Mouse (Mus musculus) MEL (cell line): Measurements from ENCODE around the gene Psme2. TPM values are rescaled to one million over a fixed set of nuclear protein-coding genes. Genes with fewer than 3 reads are reported as not detected.

Source experiments
- DNase-seq: peaks from one replicate; pipeline ENCODE4 v3.0.0; 2011; ENCODE audit warnings: low read depth, low spot score
- H3K27ac ChIP-seq: 2 replicates; pipeline ENCODE4 v1.5.1; 2012; ENCODE audit warnings: low read depth, mild to moderate bottlenecking, control low read depth, low read length, moderate library complexity; ENCODE audit not compliant: control insufficient read depth
- H3K27me3 ChIP-seq, 2 experiments: fragments of 150-350 bp in 1 of 2; sonication (generic) in 1 of 2; 2 replicates each; pipeline ENCODE4 v1.6.1; 2012; ENCODE audit warnings: low read length in 2 of 2, mild to moderate bottlenecking in 2 of 2, improper control_type of control experiment in 1 of 2, moderate library complexity in 1 of 2; ENCODE audit not compliant: insufficient read depth in 2 of 2, control insufficient read depth in 1 of 2
- H3K36me3 ChIP-seq, 2 experiments: 2 replicates each; pipeline ENCODE4 v1.6.1; 2012 to 2014; ENCODE audit warnings: low read length in 2 of 2, improper control_type of control experiment in 1 of 2, inconsistent platforms in 1 of 2, mild to moderate bottlenecking in 1 of 2; ENCODE audit not compliant: insufficient read depth in 2 of 2, control insufficient read depth in 1 of 2
- H3K4me1 ChIP-seq, 2 experiments: fragments of 150-350 bp in 1 of 2; sonication (generic) in 1 of 2; 2 replicates each; pipeline ENCODE4 v1.6.1; 2012; ENCODE audit warnings: low read length in 2 of 2, improper control_type of control experiment in 1 of 2, mild to moderate bottlenecking in 1 of 2; ENCODE audit not compliant: insufficient read depth in 2 of 2, control insufficient read depth in 1 of 2
- H3K4me3 ChIP-seq, 2 experiments: fragments of 150-350 bp in 1 of 2; sonication (generic) in 1 of 2; 2 replicates each; pipeline ENCODE4 v1.5.1; 2012; ENCODE audit warnings: low read depth in 2 of 2, low read length in 2 of 2, mild to moderate bottlenecking in 2 of 2, moderate library complexity in 2 of 2, control low read depth in 1 of 2, improper control_type of control experiment in 1 of 2; ENCODE audit not compliant: control insufficient read depth in 1 of 2, insufficient read depth in 1 of 2
- H3K79me2 ChIP-seq: 2 replicates; pipeline ENCODE4 v1.6.1; 2012; ENCODE audit warnings: mild to moderate bottlenecking, low read length, moderate library complexity; ENCODE audit not compliant: control insufficient read depth, poor library complexity, insufficient read depth
- H3K9ac ChIP-seq: 2 replicates; pipeline ENCODE4 v1.6.1; 2012; ENCODE audit warnings: low read depth, mild to moderate bottlenecking, control low read depth, low read length, moderate library complexity; ENCODE audit not compliant: control insufficient read depth, poor library complexity, severe bottlenecking
- H3K9me3 ChIP-seq: fragments of 150-350 bp; sonication (generic); replicated peaks from 2 replicates; pipeline ENCODE4 v1.6.1; 2012; ENCODE audit warnings: mild to moderate bottlenecking, low read length, improper control_type of control experiment, moderate library complexity; ENCODE audit not compliant: insufficient read depth
- CHD2 ChIP-seq: IDR thresholded peaks from 2 replicates; pipeline ENCODE4 v1.6.1; 2011; ENCODE audit warnings: low read length, improper control_type of control experiment
- CTCF ChIP-seq, 3 experiments: IDR thresholded peaks in 2 of 3; conservative IDR thresholded peaks in 1 of 3; 2 replicates each; pipeline ENCODE4 v1.5.1; 2011 to 2012; ENCODE audit warnings: low read length in 3 of 3, low read depth in 2 of 3, mild to moderate bottlenecking in 2 of 3, improper control_type of control experiment in 1 of 3, inconsistent platforms in 1 of 3, mixed read lengths in 1 of 3, moderate library complexity in 1 of 3; ENCODE audit not compliant: control insufficient read depth in 1 of 3, insufficient read depth in 1 of 3, poor library complexity in 1 of 3, severe bottlenecking in 1 of 3
- ELF1 ChIP-seq: IDR thresholded peaks from 2 replicates; pipeline ENCODE4 v1.6.1; 2014; ENCODE audit warnings: low read depth, mild to moderate bottlenecking, inconsistent platforms, low read length, improper control_type of control experiment, moderate library complexity
- EP300 ChIP-seq, 2 experiments: IDR thresholded peaks; 2 replicates each; pipeline ENCODE4 v1.6.1; 2011; ENCODE audit warnings: improper control_type of control experiment in 2 of 2, low read length in 2 of 2, low read depth in 1 of 2, mild to moderate bottlenecking in 1 of 2
- GABPA ChIP-seq: IDR thresholded peaks from 2 replicates; pipeline ENCODE4 v1.6.1; 2012; ENCODE audit warnings: low read depth, mild to moderate bottlenecking, inconsistent platforms, low read length, improper control_type of control experiment, moderate library complexity
- HCFC1 ChIP-seq: IDR thresholded peaks from 2 replicates; pipeline ENCODE4 v1.6.1; 2012; ENCODE audit warnings: low read depth, mild to moderate bottlenecking, inconsistent platforms, low read length, improper control_type of control experiment, moderate library complexity
- JUND ChIP-seq: IDR thresholded peaks from 2 replicates; pipeline ENCODE4 v1.6.1; 2011; ENCODE audit warnings: low read depth, mild to moderate bottlenecking, improper control_type of control experiment, low read length
- MAZ ChIP-seq: IDR thresholded peaks from 2 replicates; pipeline ENCODE4 v1.6.1; 2012; ENCODE audit warnings: low read depth, mild to moderate bottlenecking, inconsistent platforms, low read length, improper control_type of control experiment
- MXI1 ChIP-seq: IDR thresholded peaks from 2 replicates; pipeline ENCODE4 v1.6.1; 2011; ENCODE audit warnings: mild to moderate bottlenecking, low read depth, low read length, improper control_type of control experiment
- MYB ChIP-seq: IDR thresholded peaks from 2 replicates; pipeline ENCODE4 v1.6.1; 2011; ENCODE audit warnings: mild to moderate bottlenecking, low read depth, low read length, improper control_type of control experiment
- MYC ChIP-seq: IDR thresholded peaks from 2 replicates; pipeline ENCODE4 v1.6.1; 2011; ENCODE audit warnings: low read depth, mild to moderate bottlenecking, low read length, improper control_type of control experiment, moderate library complexity
- NELFE ChIP-seq: IDR thresholded peaks from 2 replicates; pipeline ENCODE4 v1.6.1; 2011; ENCODE audit warnings: low read depth, low read length, improper control_type of control experiment
- NRF1 ChIP-seq: IDR thresholded peaks from 2 replicates; pipeline ENCODE4 v1.6.1; 2014; ENCODE audit warnings: low read depth, mild to moderate bottlenecking, inconsistent platforms, low read length, improper control_type of control experiment, moderate library complexity; ENCODE audit not compliant: poor library complexity, insufficient read depth, severe bottlenecking
- POLR2A ChIP-seq, 2 experiments: IDR thresholded peaks; 2 replicates each; pipeline ENCODE4 v1.6.1; 2011 to 2012; ENCODE audit warnings: low read length in 2 of 2, mild to moderate bottlenecking in 2 of 2, control low read depth in 1 of 2, improper control_type of control experiment in 1 of 2, low read depth in 1 of 2, moderate library complexity in 1 of 2; ENCODE audit not compliant: control insufficient read depth in 1 of 2, insufficient read depth in 1 of 2, poor library complexity in 1 of 2
- POLR2AphosphoS2 ChIP-seq: IDR thresholded peaks from 2 replicates; pipeline ENCODE4 v1.6.1; 2011; ENCODE audit warnings: low read length, improper control_type of control experiment
- POLR2AphosphoS5 ChIP-seq: IDR thresholded peaks from 2 replicates; pipeline ENCODE4 v1.6.1; 2012; ENCODE audit warnings: low read depth, borderline replicate concordance, mild to moderate bottlenecking, inconsistent platforms, low read length, moderate library complexity, mixed read lengths
- SMC3 ChIP-seq: IDR thresholded peaks from 2 replicates; pipeline ENCODE4 v1.6.1; 2011; ENCODE audit warnings: low read depth, low read length, improper control_type of control experiment
- TAL1 ChIP-seq: IDR thresholded peaks from 2 replicates; pipeline ENCODE4 v1.6.1; 2012; ENCODE audit warnings: mild to moderate bottlenecking, inconsistent platforms, low read length, moderate library complexity, mixed read lengths
- TCF12 ChIP-seq: IDR thresholded peaks from 2 replicates; pipeline ENCODE4 v1.6.1; 2014; ENCODE audit warnings: low read depth, mild to moderate bottlenecking, inconsistent platforms, low read length, improper control_type of control experiment, moderate library complexity
- USF2 ChIP-seq, 2 experiments: IDR thresholded peaks; 2 replicates each; pipeline ENCODE4 v1.6.1; 2011 to 2012; ENCODE audit warnings: improper control_type of control experiment in 2 of 2, low read length in 2 of 2, borderline replicate concordance in 1 of 2, inconsistent platforms in 1 of 2, low read depth in 1 of 2, mild to moderate bottlenecking in 1 of 2; ENCODE audit not compliant: insufficient read depth in 1 of 2
- ZKSCAN1 ChIP-seq: IDR thresholded peaks from 2 replicates; pipeline ENCODE4 v1.6.1; 2012; ENCODE audit warnings: low read depth, mild to moderate bottlenecking, inconsistent platforms, low read length, improper control_type of control experiment, moderate library complexity
- ZNF384 ChIP-seq: IDR thresholded peaks from 2 replicates; pipeline ENCODE4 v1.6.1; 2012; ENCODE audit warnings: low read depth, mild to moderate bottlenecking, inconsistent platforms, low read length, improper control_type of control experiment
- polyA plus RNA-seq, 2 experiments: library from polyadenylated mRNA; stranded (reverse) in 1 of 2; unstranded in 1 of 2; fragments of >175 nt in 1 of 2; fragments of >200 nt in 1 of 2; gene quantifications; 2 replicates each; pipeline versions ENCODE4 v1.2.1 to v1.2.4; 2012; ENCODE audit warnings: low replicate concordance in 2 of 2, low read depth in 1 of 2; ENCODE audit not compliant: insufficient read length in 2 of 2, insufficient read depth in 1 of 2, missing spikeins in 1 of 2
- total RNA-seq: library from RNA; depleted of rRNA; stranded (reverse); fragments of 300-350 nt; gene quantifications from 2 replicates; pipeline ENCODE4 v1.2.3, GENCODE M21; 2012

Gene Psme2
- total and polyA plus RNA-seq, 3 experiments = 143 to 231 TPM; not detected in 1

DNA sequence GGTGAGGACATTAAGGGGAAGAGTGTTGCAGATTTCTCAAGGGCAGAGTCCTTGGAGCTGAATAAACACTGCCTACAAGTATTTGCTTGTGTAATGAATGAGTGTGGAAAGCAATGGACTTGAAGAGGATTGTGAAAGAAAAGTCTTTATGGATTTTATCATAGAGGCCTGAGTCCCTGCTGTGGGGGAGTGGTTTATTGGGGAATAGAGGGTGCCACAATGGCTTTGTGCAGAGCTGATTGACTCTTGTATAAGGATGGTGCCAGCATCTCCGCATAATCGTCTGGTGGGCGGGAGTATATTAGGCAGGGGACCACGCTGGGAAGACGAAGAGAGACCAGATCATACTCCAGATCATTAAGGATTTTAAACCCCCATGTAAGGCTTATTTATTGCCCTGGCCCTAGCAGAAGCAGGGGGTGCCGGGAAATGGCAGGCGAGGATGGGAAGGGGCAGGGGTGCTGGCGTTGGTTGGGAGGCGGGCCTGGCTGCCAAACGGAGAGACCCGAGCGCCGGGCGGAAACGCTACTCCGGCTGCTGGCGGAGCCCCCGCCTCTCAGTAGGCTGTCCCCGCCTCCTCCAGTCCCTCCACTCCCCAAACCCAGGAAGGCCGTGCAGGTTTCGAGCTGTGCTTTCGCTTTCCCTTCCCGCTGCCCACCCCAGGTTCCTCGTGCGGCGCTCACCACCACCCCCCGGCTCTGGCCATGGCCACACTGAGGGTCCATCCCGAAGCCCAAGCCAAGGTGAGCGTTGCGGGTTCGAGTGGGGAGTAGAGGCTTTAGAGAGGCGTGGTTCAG lies 12.8 kb downstream of the Psme2 start, which contains the start of gene Psme1 (continued):
- TF ChIP-seq MYC (no peak), HCFC1 (peak; percentile 75), NRF1 (no peak)

DNA sequence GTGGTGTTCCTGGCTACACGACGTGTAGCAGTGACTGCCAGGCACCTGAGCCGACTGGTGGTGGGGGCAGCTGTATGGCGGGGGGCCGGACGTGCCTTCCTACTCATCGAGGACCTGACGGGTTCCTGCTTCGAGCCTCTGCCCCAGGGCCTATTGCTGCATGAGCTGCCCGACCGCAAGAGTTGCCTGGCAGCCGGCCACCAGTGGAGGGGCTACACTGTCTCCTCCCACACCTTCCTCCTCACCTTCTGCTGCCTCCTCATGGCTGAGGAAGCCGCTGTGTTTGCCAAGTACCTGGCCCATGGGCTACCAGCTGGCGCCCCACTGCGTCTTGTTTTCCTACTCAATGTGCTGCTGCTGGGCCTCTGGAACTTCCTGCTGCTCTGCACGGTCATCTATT lies 14.5 kb downstream of the Psme2 start:
- no peaks in the 10 kb centered on the region for H3K9me3 ChIP-seq
- H3K27me3 ChIP-seq = no peaks in the 10 kb centered on the region
- no peak overlapping the region for H3K9ac ChIP-seq
- H3K4me3 ChIP-seq = no peak overlapping the region
- peaks cover 4% of the 10 kb centered on the region for H3K79me2 ChIP-seq
- H3K27ac ChIP-seq = no peak overlapping the region
- no peak for DNase-seq
- H3K4me1 ChIP-seq = peaks cover 3 to 11% of the 10 kb centered on the region in 2 experiments; a peak in 3 of 4 replicates
- TF ChIP-seq JUND (no peak), NELFE (no peak), POLR2AphosphoS2 (no peak), EP300 (IDR thresholded peaks at IDR 0.05; ENCODE audit: low read depth in 1 of 2, low read length in 2 of 2) (no peak), CTCF (IDR thresholded peaks at IDR 0.05 in 2 of 3, conservative IDR thresholded peaks at IDR 0.05 in 1 of 3; ENCODE audit: control insufficient read depth in 1 of 3, insufficient read depth in 1 of 3, low read depth in 2 of 3, low read length in 3 of 3, poor library complexity in 1 of 3, severe bottlenecking in 1 of 3) (no peak), TCF12 (no peak), HCFC1 (no peak), MXI1 (no peak), MYC (no peak)
- peaks cover 0 to 5% of the 10 kb centered on the region in 2 experiments; a peak in 2 of 4 replicates for H3K36me3 ChIP-seq

GRCm38 (mm10) chr14:55575711-55576110 lies 15.2 kb downstream of the Psme2 start:
- no peak overlapping the region for H3K9ac ChIP-seq
- peaks cover 4 to 16% of the 10 kb centered on the region in 2 experiments for H3K4me1 ChIP-seq

GRCm38 (mm10) chr14:55575302-55575701 lies 15.6 kb downstream of the Psme2 start, which contains the start of gene Fitm1:
Gene Fitm1, plus strand, starts transcription at chr14:55575617.
- no peak for DNase-seq
- Histone ChIP-seq H3K27ac (no peak within 1 kb of the TSS), H3K4me3 (no peak within 1 kb of the TSS), H3K27me3 (no peaks in the 10 kb centered on the region), H3K9me3 (no peaks in the 10 kb centered on the region), H3K4me1 (peaks cover 7 to 18% of the 10 kb centered on the region in 2 experiments), H3K9ac (no peak within 1 kb of the TSS), H3K79me2 (peaks cover 4% of the 10 kb centered on the region), H3K36me3 (peaks cover 0 to 7% of the 10 kb centered on the region in 2 experiments; a peak in 2 of 4 replicates)
- TF ChIP-seq MXI1 (no peak), ELF1 (no peak), CHD2 (no peak), POLR2A (IDR thresholded peaks at IDR 0.05; ENCODE audit: control insufficient read depth in 1 of 2, insufficient read depth in 1 of 2, low read depth in 1 of 2, low read length in 2 of 2, poor library complexity in 1 of 2) (no peak), JUND (no peak), TAL1 (no peak), GABPA (no peak), ZNF384 (no peak), MYB (no peak), ZKSCAN1 (no peak), SMC3 (no peak), USF2 (IDR thresholded peaks at IDR 0.05; ENCODE audit: borderline replicate concordance in 1 of 2, insufficient read depth in 1 of 2, low read depth in 1 of 2, low read length in 2 of 2) (no peak), POLR2AphosphoS5 (no peak), MAZ (no peak), NELFE (no peak)

More at GRCm38 (mm10) chr14:55575711-55576110, 15.2 kb downstream of the Psme2 start:
- H3K27me3 ChIP-seq = no peaks in the 10 kb centered on the region
- peaks cover 4% of the 10 kb centered on the region for H3K79me2 ChIP-seq
- no peak overlapping the region for H3K4me3 ChIP-seq
- no peaks in the 10 kb centered on the region for H3K9me3 ChIP-seq
- DNase-seq = no peak
- no peak for TF ChIP-seq EP300 (IDR thresholded peaks at IDR 0.05; ENCODE audit: low read depth in 1 of 2, low read length in 2 of 2)
- peaks cover 0 to 7% of the 10 kb centered on the region in 2 experiments; a peak in 2 of 4 replicates for H3K36me3 ChIP-seq
- H3K27ac ChIP-seq = no peak overlapping the region
